Mouse (Mus musculus) macrophage (primary cell): ENCODE results near the gene Slc25a51. TPM values are rescaled to one million over a fixed set of nuclear protein-coding genes. Genes with fewer than 3 reads are reported as not detected.

Experiments used
- H3K27ac ChIP-seq: fragments of 350-480 bp; formaldehyde crosslinking; 2 replicates; pipeline ENCODE4 v1.9.0; 2021
- H3K36me3 ChIP-seq: fragments of 350-480 bp; formaldehyde crosslinking; 2 replicates; pipeline ENCODE4 v1.9.0; 2021; ENCODE audit errors: inconsistent target
- H3K4me3 ChIP-seq: fragments of 350-480 bp; formaldehyde crosslinking; 2 replicates; pipeline ENCODE4 v1.9.0; 2021; ENCODE audit errors: inconsistent target
- H3K79me2 ChIP-seq: fragments of 350-480 bp; formaldehyde crosslinking; 2 replicates; pipeline ENCODE4 v1.9.0; 2021; ENCODE audit errors: inconsistent target
- WGBS: methylation state at CpG from one replicate; pipeline ENCODE4 v1.1.7; 2026; ENCODE audit warnings: inconsistent platforms; ENCODE audit not compliant: missing documents; 5-methylcytosine and 5-hydroxymethylcytosine counted together
- polyA plus RNA-seq: library from polyadenylated mRNA; stranded (reverse); fragments of 250-400 nt; gene quantifications from 3 replicates; pipeline ENCODE4 v1.2.4, GENCODE M21; 2018; ENCODE audit warnings: inconsistent platforms

The Slc25a51 gene
- polyA plus RNA-seq, 1 experiment from 2014 or later, result 48.2 TPM

- Histone ChIP-seq H3K4me3 (no peak overlapping the region), H3K36me3 (no peaks in the 10 kb centered on the region), H3K27ac (no peak overlapping the region), H3K79me2 (no peaks in the 10 kb centered on the region)
- WGBS, result 92% methylated on average over 7 of the region's 7 CpGs
Observed at GRCm38 (mm10) chr4:45416314-45416713, 7.7 kb upstream of the Slc25a51 start.

GRCm38 (mm10) chr4:45413674-45414338 lies 5.2 kb upstream of the Slc25a51 start:
- 61% methylated on average over 8 of the region's 9 CpGs for WGBS
- Histone ChIP-seq H3K36me3 (no peaks in the 10 kb centered on the region), H3K4me3 (no peak overlapping the region), H3K79me2 (no peaks in the 10 kb centered on the region), H3K27ac (no peak overlapping the region)

GRCm38 (mm10) chr4:45412433-45413192 lies 4.0 kb upstream of the Slc25a51 start:
- H3K4me3 ChIP-seq, result no peak overlapping the region
- H3K27ac ChIP-seq, result no peak overlapping the region
- H3K79me2 ChIP-seq, result peaks cover 6% of the 10 kb centered on the region
- H3K36me3 ChIP-seq, result no peaks in the 10 kb centered on the region
- WGBS, result 92% methylated on average over 16 of the region's 16 CpGs

GRCm38 (mm10) chr4:45411181-45411790 lies 2.7 kb upstream of the Slc25a51 start:
- Histone ChIP-seq H3K4me3 (no peak overlapping the region), H3K27ac (no peak overlapping the region), H3K36me3 (no peaks in the 10 kb centered on the region), H3K79me2 (peaks cover 19% of the 10 kb centered on the region)
- 90% methylated on average over 8 of the region's 8 CpGs for WGBS

- 1% methylated on average over 10 of the region's 10 CpGs for WGBS
- Histone ChIP-seq H3K79me2 (peaks cover 39% of the 10 kb centered on the region), H3K27ac (peak overlapping the region; percentile 64), H3K36me3 (no peaks in the 10 kb centered on the region; the same call in 1 of the 2 replicates), H3K4me3 (peak overlapping the region; percentile 42)
Observed at GRCm38 (mm10) chr4:45409270-45409669, 704 bp upstream of the Slc25a51 start.

GRCm38 (mm10) chr4:45407703-45408334 lies 747 bp downstream of the Slc25a51 start:
- Histone ChIP-seq H3K4me3 (peak overlapping the region; percentile 65), H3K79me2 (peaks cover 54% of the 10 kb centered on the region), H3K27ac (peak overlapping the region; percentile 77), H3K36me3 (no peaks in the 10 kb centered on the region; the same call in 1 of the 2 replicates)
- WGBS, result 3% methylated on average over 12 of the region's 19 CpGs

GRCm38 (mm10) chr4:45407001-45407702 lies 1.4 kb downstream of the Slc25a51 start:
- Histone ChIP-seq H3K4me3 (peak overlapping the region; percentile 65), H3K36me3 (no peaks in the 10 kb centered on the region; the same call in 1 of the 2 replicates), H3K79me2 (peaks cover 60% of the 10 kb centered on the region), H3K27ac (peak overlapping the region; percentile 77; the same call in 1 of the 2 replicates)
- WGBS, result 58% methylated on average over 5 of the region's 5 CpGs

GRCm38 (mm10) chr4:45406397-45406796 lies 2.2 kb downstream of the Slc25a51 start:
- Histone ChIP-seq H3K27ac (no peak overlapping the region), H3K4me3 (no peak overlapping the region)
- WGBS, result 59% methylated on average over 7 of the region's 7 CpGs

GRCm38 (mm10) chr4:45405315-45405714 lies 3.3 kb downstream of the Slc25a51 start:
- Histone ChIP-seq H3K36me3 (no peaks in the 10 kb centered on the region; the same call in 1 of the 2 replicates), H3K27ac (no peak overlapping the region), H3K79me2 (peaks cover 79% of the 10 kb centered on the region), H3K4me3 (no peak overlapping the region)
- 84% methylated on average over 7 of the region's 7 CpGs for WGBS

More at GRCm38 (mm10) chr4:45406397-45406796, 2.2 kb downstream of the Slc25a51 start:
- Histone ChIP-seq H3K79me2 (peaks cover 68% of the 10 kb centered on the region), H3K36me3 (no peaks in the 10 kb centered on the region; the same call in 1 of the 2 replicates)

- no peak overlapping the region for H3K27ac ChIP-seq
- no peak overlapping the region for H3K4me3 ChIP-seq
- 94% methylated on average over 7 of the region's 7 CpGs for WGBS
Observed at GRCm38 (mm10) chr4:45404086-45404485, 4.5 kb downstream of the Slc25a51 start.

GRCm38 (mm10) chr4:45403499-45403878 lies 5.1 kb downstream of the Slc25a51 start:
- no peak overlapping the region for H3K27ac ChIP-seq
- no peak overlapping the region for H3K4me3 ChIP-seq
- 11% methylated on average over 7 of the region's 7 CpGs for WGBS
- peaks cover 11% of the 10 kb centered on the region; the same call in 1 of the 2 replicates for H3K36me3 ChIP-seq
- peaks cover 97% of the 10 kb centered on the region for H3K79me2 ChIP-seq

More at GRCm38 (mm10) chr4:45404086-45404485, 4.5 kb downstream of the Slc25a51 start:
- Histone ChIP-seq H3K36me3 (peaks cover 10% of the 10 kb centered on the region; the same call in 1 of the 2 replicates), H3K79me2 (peaks cover 91% of the 10 kb centered on the region)

GRCm38 (mm10) chr4:45402878-45403498 lies 5.6 kb downstream of the Slc25a51 start:
- WGBS, result 62% methylated on average over 7 of the region's 7 CpGs
- no peak overlapping the region for H3K4me3 ChIP-seq
- H3K36me3 ChIP-seq, result peaks cover 11% of the 10 kb centered on the region; the same call in 1 of the 2 replicates
- H3K27ac ChIP-seq, result no peak overlapping the region
- H3K79me2 ChIP-seq, result peaks cover 100% of the 10 kb centered on the region

- Histone ChIP-seq H3K4me3 (no peak overlapping the region), H3K27ac (no peak overlapping the region), H3K79me2 (peaks cover 100% of the 10 kb centered on the region), H3K36me3 (peaks cover 11% of the 10 kb centered on the region; the same call in 1 of the 2 replicates)
- WGBS, result 77% methylated on average over 4 of the region's 4 CpGs
Observed at GRCm38 (mm10) chr4:45402281-45402680, 6.3 kb downstream of the Slc25a51 start.
